Mouse (Mus musculus): Measurements from ENCODE around the gene A830031A19Rik.
A peak's percentile ranks its signal among the peaks of the same experiment; 100 is the strongest.

DNA sequence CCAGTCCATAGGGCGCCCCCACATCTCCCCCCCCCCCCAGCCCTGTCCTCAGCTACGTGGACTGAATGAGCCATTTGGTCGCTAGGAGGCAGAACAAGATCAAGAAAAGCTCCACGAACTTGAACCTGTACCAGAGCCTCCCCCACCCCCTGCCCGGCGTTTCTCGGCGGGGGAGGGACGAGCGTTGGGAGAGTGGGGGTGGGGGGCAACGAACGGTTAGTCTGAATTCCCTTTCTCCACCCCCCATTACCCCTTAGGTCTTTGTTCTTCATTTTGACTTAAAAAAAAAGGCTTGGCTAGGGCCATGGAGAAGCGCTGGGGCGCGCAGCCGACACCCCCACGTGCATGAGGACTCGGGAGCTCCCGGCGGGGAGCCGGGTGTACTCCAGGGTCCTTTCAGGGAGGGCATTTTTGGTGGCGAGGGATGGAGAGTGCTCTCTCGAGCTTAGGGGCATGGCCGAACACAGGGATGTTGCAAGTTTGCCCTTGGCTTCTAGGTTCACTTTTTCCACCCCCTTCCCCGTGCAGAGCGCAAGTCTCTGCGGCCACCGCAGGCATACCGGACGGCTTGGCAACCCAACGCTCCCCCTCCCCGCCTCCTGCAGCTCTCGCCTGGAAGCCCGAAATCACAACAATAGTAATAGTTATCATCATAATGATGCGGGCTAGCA, 6.3 kb upstream of the A830031A19Rik start:
- TF ChIP-seq EP300 (IDR thresholded peaks at IDR 0.05; ENCODE audit: insufficient read depth, low read depth, low read length) (no peak), CTCF (IDR thresholded peaks at IDR 0.05) (peak; percentile 58), POLR2A (IDR thresholded peaks at IDR 0.05; ENCODE audit: insufficient read depth, low read depth, low read length) (no peak)

Data from heart, adult 2 months (tissue).